Mouse (Mus musculus): ENCODE measurements at regions not wholly inside any gene's neighbourhood (a gene's known extent, or its start where the extent isn't known, plus 50 kb on each side); places are given as distances from the start of the nearest gene placed in this dataset.
"Not testable (repeated sequence)": the region's sequence is repeated elsewhere in the genome, so short reads cannot be mapped to it uniquely, and the experiment has no call there.

- no peak for DNase-seq (ENCODE audit: low read depth)
These were observed 836.6 kb downstream of the Gm9195 start for GRCm38 (mm10) chr14:71654785-71655627.

DNA sequence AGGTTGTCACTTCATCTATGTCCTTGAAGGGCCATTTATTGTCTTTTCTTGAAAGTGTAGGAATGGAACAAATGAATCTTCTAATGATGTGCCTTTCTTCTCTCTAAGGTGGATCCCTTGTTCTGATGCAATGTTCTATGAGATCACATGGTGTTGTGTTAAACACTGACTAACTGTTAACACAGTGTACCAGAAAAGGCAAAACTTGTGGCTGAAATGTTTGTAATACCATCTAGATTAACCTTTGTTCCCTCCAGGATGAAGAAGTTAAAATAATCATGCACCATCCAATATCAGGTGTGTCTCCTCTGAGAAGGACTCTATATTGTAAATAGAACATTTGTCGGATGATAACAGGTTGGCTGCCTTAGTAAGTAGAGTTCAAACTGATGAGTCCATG, 849.1 kb downstream of the Gm9195 start:
- no peak for DNase-seq (ENCODE audit: low read depth)

DNA sequence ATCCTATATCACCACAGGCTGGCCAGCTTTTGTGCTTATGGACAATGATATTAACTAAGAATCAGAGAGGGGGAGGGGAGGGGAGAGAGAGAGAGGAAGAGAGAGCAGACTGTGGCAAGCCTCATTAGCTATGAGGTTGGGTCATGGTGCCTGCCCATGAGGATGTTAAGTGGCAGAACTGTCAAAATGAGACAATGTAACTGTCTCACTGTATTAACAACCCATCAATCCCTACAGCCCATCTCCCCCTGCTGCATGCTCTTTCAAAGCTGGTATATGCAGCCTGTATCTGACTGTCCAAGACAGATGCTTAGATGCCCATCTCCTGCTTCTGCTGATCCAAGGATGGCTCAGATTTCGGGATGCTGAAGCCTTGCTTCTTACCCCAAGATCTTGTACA, 852.6 kb downstream of the Gm9195 start:
- DNase-seq (ENCODE audit: low read depth): no peak

DNA sequence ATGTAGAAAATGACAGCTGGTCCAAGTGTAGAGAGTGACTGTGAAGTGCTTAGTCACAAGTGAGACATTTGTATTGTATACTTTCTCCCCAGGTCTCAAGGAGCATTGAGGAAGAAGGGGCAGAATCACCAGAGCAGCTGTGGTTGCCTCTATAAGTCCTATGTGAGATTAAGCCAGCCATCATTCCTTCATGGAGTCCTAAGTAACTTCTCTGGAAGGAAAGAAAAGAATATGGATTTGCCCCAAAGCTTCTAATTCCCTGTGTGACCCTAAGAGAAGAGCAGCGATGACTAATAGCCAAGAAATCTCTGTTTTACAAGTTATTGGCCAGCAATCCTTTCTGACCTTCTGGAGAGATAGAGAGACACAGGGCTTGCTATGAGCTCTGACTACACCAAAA, 856.5 kb downstream of the Gm9195 start:
- no peak for DNase-seq (ENCODE audit: low read depth)

DNA sequence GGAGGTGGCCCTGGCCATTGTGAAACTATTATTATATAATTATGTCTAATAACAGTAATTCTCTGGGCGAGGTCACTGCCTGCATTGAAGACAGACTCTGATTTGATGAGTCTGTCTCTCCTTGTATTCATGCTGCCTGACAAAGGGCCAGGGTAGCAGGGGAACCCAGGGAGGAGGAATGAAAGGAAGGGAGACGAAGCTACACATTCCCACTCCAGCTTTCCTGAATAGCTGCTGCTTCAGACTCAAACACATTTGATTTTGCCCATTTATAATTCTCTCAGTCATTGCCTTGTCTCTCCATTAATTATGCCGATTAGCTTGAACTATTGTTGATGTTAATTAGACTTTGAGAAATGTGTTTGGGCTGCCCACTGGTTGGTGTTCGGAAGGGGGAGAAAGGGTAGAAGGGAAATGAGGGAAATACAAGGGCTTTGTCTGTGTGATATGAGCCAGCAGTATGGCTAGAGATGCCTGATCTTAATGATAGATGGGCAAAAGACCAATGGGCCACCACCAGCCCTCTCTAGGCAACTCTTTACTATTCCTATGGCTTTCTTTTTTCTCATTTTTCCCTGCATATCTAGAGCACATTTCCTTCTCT, 881.8 kb downstream of the Gm9195 start:
- no peak for DNase-seq (ENCODE audit: low read depth)

DNA sequence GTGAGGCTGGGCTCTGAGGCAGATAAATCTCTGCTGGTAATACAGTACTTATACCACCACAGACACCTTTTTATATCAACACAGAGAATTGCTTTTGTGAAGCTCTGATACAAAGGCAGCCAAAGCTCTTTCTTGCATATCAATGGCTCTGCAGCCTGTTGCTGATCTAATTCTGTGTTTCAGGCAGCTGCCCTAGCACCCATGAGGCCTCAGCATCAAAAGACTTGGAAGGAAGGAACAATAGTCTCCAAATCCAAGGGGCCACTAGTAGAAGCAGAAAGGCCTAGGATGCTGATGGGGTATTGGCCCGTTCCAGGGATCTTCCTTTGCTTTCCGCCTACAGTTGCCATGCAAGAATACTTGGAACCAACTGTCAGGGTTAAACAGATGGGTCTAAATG, 887.9 kb downstream of the Gm9195 start:
- DNase-seq (ENCODE audit: low read depth): no peak

DNA sequence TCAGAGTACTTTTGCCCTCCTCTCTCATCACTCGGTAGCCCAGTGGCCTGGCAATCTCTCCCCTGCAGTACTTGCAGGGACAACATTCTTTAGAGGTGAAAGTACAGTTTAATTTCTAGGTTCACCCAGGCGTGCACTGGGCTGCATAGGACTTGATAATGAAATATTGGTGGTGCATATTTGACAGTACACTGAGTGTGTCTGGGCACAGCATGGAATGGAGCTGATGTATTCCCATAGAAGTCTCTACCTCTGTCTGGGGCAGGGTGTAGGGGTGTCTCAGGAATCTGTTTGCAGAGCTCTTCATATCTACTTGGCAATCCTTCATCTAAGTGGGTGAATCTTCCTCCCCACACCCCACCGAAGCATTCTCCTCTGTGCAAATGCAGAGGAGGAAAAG, 893.8 kb downstream of the Gm9195 start:
- no peak for DNase-seq (ENCODE audit: low read depth)

- DNase-seq (ENCODE audit: low read depth): no peak
These were observed 902.9 kb downstream of the Gm9195 start for GRCm38 (mm10) chr14:71588694-71589240.

GRCm38 (mm10) chr14:71588006-71588405, 903.6 kb downstream of the Gm9195 start:
- DNase-seq (ENCODE audit: low read depth): no peak

DNA sequence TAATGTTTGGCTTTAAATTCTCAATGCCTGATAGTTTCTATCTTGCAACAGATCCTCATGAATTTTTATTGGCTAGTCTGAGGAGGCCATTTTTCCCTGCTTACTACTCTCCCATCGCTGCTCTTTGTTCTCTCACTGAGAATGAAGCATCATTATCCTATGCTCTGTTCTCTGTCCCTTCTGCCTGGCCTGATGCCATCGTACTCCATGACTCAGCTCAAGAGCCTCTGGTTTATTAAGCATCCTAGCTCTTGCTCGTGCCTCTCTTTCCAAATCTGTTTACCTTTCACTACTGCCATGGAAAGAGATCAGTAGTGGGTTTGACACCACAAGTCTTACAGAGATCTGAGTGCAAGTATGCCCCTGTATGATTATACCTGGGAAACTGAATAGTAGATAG, 926.8 kb downstream of the Gm9195 start:
- no peak for DNase-seq (ENCODE audit: low read depth)

DNA sequence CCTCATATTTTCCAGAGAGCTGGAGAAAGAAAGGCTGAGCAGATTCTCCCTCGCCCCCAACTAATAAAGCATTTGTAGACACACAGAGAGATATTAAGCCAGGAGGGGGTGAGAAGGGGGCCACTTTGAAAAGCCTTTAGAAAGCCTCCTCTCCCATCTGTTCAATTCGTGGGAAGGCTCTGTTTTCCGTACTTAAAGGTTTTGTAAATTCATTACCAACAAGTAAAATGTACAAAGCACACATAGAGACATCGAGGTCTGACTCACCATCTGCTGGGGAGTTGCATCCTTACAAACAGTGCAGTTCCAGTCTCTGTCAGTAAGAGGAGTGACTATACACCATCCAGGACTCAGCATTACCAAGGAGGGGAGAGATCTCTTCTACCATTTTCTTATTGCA, 929.7 kb downstream of the Gm9195 start:
- no peak for DNase-seq (ENCODE audit: low read depth)

DNA sequence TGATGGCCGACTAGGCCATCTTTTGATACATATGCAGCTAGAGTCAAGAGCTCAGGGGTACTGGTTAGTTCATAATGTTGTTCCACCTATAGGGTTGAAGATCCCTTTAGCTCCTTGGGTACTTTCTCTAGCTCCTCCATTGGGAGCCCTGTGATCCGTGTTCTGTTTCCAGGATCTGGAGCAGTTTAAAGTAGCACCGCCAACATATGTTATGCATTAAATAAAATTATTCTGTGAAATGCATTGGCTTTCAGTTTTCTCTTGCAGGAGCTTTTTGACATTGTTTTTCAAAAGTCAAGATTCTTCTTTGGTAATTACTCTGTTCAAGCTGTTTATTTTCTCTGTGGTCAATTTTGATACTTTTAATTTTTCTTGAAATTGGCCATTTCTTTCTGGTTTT, 937.3 kb downstream of the Gm9195 start:
- not testable (repeated sequence) for DNase-seq (ENCODE audit: low read depth)

GRCm38 (mm10) chr14:71543580-71543979, 943.9 kb upstream of the Fam160b2 start:
- no peak for DNase-seq (ENCODE audit: low read depth)

DNA sequence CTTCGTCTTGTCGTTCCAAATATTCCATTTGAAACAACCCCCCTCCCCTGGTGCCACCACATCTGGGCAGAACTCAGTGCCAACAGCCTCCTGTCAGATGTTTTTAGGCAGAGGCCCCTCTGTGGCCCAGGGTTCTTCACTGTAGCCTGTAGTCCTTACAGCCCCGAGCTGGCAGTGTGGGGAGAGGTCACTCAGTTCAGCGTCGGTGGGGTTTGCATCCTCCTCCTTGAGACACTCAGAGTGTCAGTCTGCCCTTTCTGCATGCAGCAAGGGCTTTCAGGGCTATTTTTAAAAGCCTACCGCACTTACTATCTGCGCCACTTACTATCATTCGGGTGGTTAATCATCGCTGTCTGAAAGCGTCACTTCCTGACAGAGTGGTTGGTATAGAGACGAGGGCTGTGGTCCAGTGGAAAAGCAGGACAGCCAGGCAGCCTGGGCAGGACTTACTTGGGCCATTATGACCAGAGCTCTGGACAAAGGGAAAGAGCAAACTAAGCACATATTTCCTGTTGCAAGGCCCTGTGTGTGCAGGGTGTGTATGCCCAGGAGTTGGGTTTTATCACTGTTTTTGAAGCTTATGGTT, 932.5 kb upstream of the Fam160b2 start:
- no peak for DNase-seq (ENCODE audit: low read depth)

GRCm38 (mm10) chr14:71531298-71531697, 931.7 kb upstream of the Fam160b2 start:
- DNase-seq (ENCODE audit: low read depth): no peak

- DNase-seq (ENCODE audit: low read depth): no peak
These were observed 930.8 kb upstream of the Fam160b2 start for GRCm38 (mm10) chr14:71530421-71530820.

DNA sequence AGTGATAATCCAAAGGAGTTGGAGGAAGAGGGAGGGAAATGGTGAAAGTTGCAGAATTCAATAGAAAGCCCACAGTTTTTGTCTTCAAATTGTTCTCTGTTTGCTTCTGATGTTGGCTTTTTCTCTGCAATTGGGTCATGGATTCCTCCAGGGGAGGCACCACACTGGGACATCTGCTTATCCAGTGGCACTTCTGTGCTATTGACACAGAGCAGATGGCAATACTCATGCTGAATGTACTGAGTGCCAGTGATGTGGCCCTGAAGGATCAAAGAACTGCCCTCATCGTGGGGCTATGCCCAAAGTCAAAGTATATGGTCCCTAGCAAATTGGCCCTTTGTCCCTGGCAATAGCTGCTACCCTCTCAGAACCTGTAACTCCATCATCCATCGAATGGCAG, 918.9 kb upstream of the Fam160b2 start:
- no peak for DNase-seq (ENCODE audit: low read depth)

DNA sequence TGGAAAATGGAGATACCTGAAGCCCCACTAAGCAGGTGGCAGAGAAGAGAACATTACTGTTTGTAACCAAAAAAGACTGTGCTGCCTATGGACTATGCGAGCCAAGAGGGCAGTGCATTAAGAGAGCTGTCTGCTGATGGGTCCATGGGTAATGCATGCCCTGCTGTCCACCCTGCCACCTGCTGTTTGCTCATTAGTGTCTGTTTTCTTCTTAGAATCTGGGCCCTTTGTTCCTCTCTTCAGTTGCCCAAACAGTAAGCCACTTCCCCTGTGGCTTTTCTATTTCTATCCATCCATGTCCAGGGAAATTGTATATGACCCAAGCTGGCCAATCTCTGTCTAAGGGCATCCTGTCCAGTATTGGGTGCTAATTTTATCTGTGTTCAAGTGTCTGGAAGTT, 901.2 kb upstream of the Fam160b2 start:
- DNase-seq (ENCODE audit: low read depth): no peak

- DNase-seq (ENCODE audit: low read depth): no peak
These were observed 891.6 kb upstream of the Fam160b2 start for GRCm38 (mm10) chr14:71491201-71491600.

GRCm38 (mm10) chr14:71486176-71486970, 886.7 kb upstream of the Fam160b2 start:
- no peak for DNase-seq (ENCODE audit: low read depth)

GRCm38 (mm10) chr14:71475656-71476055, 876.0 kb upstream of the Fam160b2 start:
- no peak for DNase-seq (ENCODE audit: low read depth)

GRCm38 (mm10) chr14:71473907-71474306, 874.3 kb upstream of the Fam160b2 start:
- DNase-seq (ENCODE audit: low read depth): no peak

Measured in c-Kit-positive CD71-positive TER-119-negative erythroid progenitor cells, embryonic 14.5 days (primary cell).